Mouse (Mus musculus): ENCODE measurements around the gene Map4k1.
A peak's percentile ranks its signal among the peaks of the same experiment; 100 is the strongest.

The Map4k1 gene

GRCm38 (mm10) chr7:28981651-28982273 lies at the start of gene Map4k1, which contains the start of gene Eif3k:
TSS of gene Map4k1 (plus strand) at chr7:28982050.
TSS of gene Eif3k (minus strand) at chr7:28981864.
- DNase-seq (ENCODE audit: low read depth, low spot score): peak; percentile 100

- no peak for DNase-seq (ENCODE audit: low read depth, low spot score)
Observed at GRCm38 (mm10) chr7:28932421-28933041, 49.3 kb upstream of the Map4k1 start.

GRCm38 (mm10) chr7:28933825-28934224 lies 48.0 kb upstream of the Map4k1 start:
- no peak for DNase-seq (ENCODE audit: low read depth, low spot score)

- DNase-seq (ENCODE audit: low read depth, low spot score): no peak
Observed at GRCm38 (mm10) chr7:28936787-28937186, 45.1 kb upstream of the Map4k1 start.

- DNase-seq (ENCODE audit: low read depth, low spot score): peak; percentile 60
Observed at GRCm38 (mm10) chr7:28938654-28939053, 43.2 kb upstream of the Map4k1 start.

- DNase-seq (ENCODE audit: low read depth, low spot score): no peak
Observed at GRCm38 (mm10) chr7:28939418-28940183, 42.2 kb upstream of the Map4k1 start.

- no peak for DNase-seq (ENCODE audit: low read depth, low spot score)
Observed at GRCm38 (mm10) chr7:28941129-28941528, 40.7 kb upstream of the Map4k1 start.

GRCm38 (mm10) chr7:28941542-28941941 lies 40.3 kb upstream of the Map4k1 start:
- DNase-seq (ENCODE audit: low read depth, low spot score): no peak

- DNase-seq (ENCODE audit: low read depth, low spot score): peak; percentile 72
Observed at GRCm38 (mm10) chr7:28943451-28944180, 38.2 kb upstream of the Map4k1 start.

- DNase-seq (ENCODE audit: low read depth, low spot score): no peak
Observed at GRCm38 (mm10) chr7:28944756-28945415, 37.0 kb upstream of the Map4k1 start.

GRCm38 (mm10) chr7:28945416-28946270 lies 36.2 kb upstream of the Map4k1 start:
- DNase-seq (ENCODE audit: low read depth, low spot score): peak; percentile 73

- no peak for DNase-seq (ENCODE audit: low read depth, low spot score)
Observed at GRCm38 (mm10) chr7:28946271-28946610, 35.6 kb upstream of the Map4k1 start.

GRCm38 (mm10) chr7:28948746-28949145 lies 33.1 kb upstream of the Map4k1 start:
- DNase-seq (ENCODE audit: low read depth, low spot score): no peak

GRCm38 (mm10) chr7:28949298-28949697 lies 32.6 kb upstream of the Map4k1 start:
- no peak for DNase-seq (ENCODE audit: low read depth, low spot score)

- DNase-seq (ENCODE audit: low read depth, low spot score): no peak
Observed at GRCm38 (mm10) chr7:28950346-28951037, 31.4 kb upstream of the Map4k1 start.

- no peak for DNase-seq (ENCODE audit: low read depth, low spot score)
Observed at GRCm38 (mm10) chr7:28951764-28952163, 30.1 kb upstream of the Map4k1 start.

GRCm38 (mm10) chr7:28952786-28953185 lies 29.1 kb upstream of the Map4k1 start:
- DNase-seq (ENCODE audit: low read depth, low spot score): peak; percentile 78

- DNase-seq (ENCODE audit: low read depth, low spot score): peak; percentile 54
Observed at GRCm38 (mm10) chr7:28953476-28954376, 28.1 kb upstream of the Map4k1 start.

- no peak for DNase-seq (ENCODE audit: low read depth, low spot score)
Observed at GRCm38 (mm10) chr7:28954773-28955172, 27.1 kb upstream of the Map4k1 start.

Data from brain, adult 2 months (tissue).